Mouse (Mus musculus): ENCODE results near the gene Pilrb2. TPM values are rescaled to one million over a fixed set of nuclear protein-coding genes. Genes with fewer than 3 reads are reported as not detected.
"Not testable (repeated sequence)": the region's sequence is repeated elsewhere in the genome, so short reads cannot be mapped to it uniquely, and the experiment has no call there.

Pilrb2 gene
- total RNA-seq, 2 experiments from 2014 or later, result not detected

DNA sequence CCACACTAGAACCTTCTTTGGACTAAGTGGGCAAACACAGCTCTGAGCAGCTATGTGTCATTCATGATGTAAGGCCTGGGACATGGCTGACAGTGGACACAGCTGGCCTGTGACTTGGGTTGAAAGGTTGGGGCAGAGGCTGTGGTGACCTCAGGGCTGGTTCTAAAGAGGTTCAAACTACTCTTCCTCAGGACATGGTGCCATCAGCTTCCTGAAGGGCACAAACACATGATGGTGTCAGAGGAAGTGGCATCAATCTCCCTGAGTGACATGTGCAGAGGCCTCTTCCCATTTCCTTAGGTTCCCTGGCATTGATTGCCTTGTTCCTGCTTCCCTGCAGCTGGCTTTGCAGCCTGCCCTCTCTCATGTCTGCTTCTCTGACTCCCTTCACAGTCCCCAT is 34.5 kb downstream of the Pilrb2 start:
- not testable (repeated sequence) for DNase-seq (ENCODE audit: low spot score in 2 of 2)

DNA sequence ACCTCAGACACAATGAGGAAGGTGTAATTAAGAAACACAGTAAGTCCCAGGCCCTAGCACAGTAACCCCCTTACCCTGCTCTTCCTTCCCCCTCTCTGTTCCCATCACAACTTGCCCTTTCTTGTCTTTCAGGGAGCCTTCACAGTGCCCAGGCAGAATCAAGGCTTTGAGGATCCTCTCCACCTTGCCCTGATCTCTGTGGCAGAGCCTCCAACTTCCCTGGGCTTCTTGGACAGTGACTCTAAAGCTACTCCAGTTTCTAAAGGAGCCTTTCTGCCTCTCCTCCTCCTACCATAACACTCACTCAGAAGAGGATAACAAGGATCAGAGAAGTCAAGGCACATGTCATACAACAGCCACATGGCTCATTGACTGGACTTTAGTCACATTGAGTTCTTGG is 35.0 kb downstream of the Pilrb2 start:
- no peak for DNase-seq (ENCODE audit: low spot score in 2 of 2)
- intact Hi-C loops (cut with DNase I), result no loop called here

More for the DNA sequence above, 34.5 kb downstream of the Pilrb2 start:
- intact Hi-C loops (cut with DNase I), result not testable (repeated sequence)

DNA sequence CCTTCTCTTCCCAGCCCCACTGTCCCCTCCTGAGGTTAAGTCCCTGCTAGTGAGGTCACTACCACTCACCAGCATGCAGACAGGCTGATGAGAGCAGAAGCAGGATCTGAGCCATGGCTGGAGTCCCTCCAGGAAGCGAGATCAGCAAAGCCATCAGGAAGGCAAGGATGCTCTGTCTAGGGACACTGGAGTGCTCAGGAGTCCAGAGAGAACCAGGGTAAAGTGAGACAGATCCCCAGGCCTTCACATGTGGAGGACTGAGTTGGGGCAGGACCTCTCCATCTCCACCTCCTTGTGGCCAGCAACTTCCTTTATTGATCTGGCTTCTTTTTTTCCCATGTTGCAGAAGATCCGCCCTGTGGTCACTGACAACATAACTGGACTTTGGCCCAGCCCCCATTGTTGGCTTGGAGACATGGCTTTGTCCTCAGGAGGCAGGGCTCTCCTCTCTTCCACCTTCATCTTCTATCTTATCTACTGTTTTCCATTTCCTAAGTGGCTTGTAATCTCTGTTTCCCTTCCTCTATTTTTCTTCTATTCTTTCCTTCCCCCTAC is 35.6 kb downstream of the Pilrb2 start, which contains the start of gene Pilra:
Pilra (minus strand) TSS at position 316 of the 555 bp plus-strand sequence.
- DNase-seq (ENCODE audit: low spot score in 2 of 2); intact Hi-C loops (cut with DNase I): not testable (repeated sequence)

DNA sequence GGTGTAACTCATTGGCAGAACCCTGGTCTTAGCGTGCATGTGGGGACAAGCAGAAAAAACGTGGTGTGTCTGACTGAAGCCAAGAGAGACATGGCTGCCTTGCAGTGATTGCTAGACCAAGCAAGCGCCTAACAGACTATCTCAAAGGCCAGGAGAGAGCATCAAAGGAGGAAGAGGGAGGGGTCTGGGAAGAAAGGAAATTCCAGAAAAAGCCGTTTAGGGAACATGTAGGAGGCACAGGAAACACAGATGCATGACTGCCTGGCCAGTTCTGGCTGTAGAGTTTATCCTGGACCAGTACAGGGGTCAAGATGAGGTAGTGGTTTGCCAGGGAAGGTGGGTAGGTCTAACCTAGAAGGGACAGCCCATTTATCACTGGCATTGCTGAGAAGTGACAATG is 38.1 kb downstream of the Pilrb2 start:
- DNase-seq (ENCODE audit: low spot score in 2 of 2), result no peak
- intact Hi-C loops (cut with DNase I), result no loop called here

DNA sequence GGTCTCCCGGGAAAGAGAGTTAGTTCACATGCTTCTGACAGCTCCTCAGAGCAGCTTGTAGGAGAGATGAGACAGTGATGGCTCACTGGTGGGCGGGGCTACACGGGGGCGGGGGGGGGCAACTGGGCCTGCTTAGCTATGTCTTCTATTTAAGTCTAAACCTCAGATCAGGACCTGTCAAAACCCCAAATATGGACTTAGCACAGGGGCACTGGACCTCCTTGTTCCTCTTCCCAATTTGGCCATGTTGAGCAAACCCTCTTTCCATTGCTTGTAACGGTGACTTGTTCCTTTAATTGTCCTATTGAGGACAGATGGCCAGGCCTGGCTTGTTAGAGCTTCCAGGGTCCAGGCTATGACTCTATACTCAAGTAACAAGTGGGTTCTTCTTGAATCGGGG is 40.1 kb downstream of the Pilrb2 start:
- intact Hi-C loops (cut with DNase I), result no loop called here
- no peak for DNase-seq (ENCODE audit: low spot score in 2 of 2)

DNA sequence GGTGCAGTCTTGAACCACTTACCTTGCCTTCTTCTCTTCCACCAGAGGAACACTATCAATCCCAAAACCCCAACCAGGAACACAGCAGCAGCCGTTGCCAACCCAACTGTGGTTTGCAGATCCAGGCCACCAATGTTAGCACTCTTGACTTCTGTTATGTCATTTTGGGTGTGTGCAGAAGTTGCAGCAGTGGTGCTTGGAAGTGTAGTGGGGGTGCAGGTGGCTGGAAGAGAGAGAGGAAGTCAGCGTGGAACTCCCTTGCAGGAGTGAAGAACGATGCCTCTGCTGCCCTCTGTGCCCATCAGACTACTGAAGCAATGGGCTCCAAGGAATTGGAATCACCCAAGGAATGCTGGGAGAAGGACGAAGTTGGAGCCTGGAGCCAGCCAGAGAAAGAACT is 40.5 kb downstream of the Pilrb2 start:
- no peak for DNase-seq (ENCODE audit: low spot score in 2 of 2)
- intact Hi-C loops (cut with DNase I), result no loop called here

DNA sequence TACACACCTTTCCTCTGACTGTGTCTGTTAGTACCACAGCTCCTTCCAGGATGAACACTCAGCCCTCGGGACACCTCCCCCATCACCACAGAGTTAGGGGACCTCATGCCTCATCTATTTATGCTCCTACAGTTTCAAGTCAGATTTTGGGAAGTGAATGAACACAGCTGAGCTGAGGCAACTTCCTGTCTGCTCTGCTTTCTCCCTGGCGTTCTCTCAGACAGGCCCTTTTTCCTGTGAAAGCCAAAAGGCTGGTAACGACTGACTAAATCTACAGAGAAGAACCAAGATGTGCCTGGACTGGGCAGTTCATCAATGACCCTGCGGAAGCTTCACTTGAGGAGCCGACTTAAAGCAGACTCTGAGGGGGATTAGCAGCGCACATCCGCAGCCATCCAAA is 41.4 kb downstream of the Pilrb2 start:
- DNase-seq (ENCODE audit: low spot score in 2 of 2), result no peak
- intact Hi-C loops (cut with DNase I), result no loop called here

DNA sequence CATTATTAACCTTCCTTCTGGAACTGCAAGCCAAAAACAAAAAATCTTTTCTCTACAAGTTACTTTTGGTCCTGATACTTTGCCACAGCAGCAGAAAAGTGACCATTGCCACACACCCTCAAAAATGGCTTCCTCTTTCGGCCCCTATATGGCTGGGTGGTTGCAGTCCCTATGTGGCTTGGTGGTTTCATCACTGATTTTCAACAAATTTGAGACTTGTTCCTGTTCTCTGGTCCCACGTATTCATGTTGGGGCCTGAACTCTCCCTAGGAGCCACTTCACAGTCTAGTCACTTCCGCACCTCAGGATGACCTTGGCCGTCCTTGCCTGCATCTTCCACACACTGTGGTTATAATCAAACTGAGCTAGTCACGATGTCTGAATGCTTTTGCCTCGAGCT is 42.9 kb downstream of the Pilrb2 start:
- DNase-seq (ENCODE audit: low spot score in 2 of 2), result no peak
- intact Hi-C loops (cut with DNase I), result no loop called here

DNA sequence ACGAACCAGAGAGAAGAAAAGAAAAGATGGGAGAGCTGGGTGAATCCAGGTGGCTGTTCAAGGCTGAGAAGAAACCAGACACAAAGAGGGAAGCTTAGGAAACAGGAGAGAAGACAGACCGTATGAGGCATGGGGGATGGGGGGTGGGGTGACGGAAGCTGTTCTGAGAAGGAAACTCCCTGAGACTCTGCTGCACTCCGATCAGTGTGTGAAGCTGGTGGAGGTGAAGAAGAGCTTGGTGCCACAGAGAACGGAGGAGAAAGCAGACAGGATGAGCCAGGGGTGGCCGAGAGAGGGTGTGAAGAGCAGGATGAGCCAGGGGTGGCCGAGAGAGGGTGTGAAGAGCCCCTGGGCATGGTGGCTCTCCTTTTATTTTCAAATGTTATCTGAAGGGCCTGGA is 45.2 kb downstream of the Pilrb2 start:
- no peak for DNase-seq (ENCODE audit: low spot score in 2 of 2)
- intact Hi-C loops (cut with DNase I), result no loop called here

DNA sequence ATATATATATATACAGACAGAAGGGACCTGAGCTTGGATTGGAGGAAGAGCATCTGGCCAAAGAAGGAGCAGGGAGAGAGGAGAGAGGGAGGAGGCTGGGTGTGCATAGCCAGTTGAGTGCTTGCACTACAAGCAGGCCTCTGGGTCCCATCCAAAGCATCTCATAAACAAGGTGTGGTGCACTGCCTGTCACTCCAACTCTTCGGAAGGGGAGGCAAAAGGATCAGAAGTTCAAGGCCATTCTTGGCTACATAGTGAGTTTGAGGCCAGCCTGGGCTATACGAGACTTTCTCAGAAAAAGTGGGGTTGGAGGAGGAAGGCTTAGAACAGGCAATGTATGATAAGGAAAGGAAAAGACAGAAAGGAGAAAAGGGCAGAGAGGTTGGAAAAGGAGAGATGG is 45.6 kb downstream of the Pilrb2 start:
- no peak for DNase-seq (ENCODE audit: low spot score in 2 of 2)
- intact Hi-C loops (cut with DNase I), result no loop called here

DNA sequence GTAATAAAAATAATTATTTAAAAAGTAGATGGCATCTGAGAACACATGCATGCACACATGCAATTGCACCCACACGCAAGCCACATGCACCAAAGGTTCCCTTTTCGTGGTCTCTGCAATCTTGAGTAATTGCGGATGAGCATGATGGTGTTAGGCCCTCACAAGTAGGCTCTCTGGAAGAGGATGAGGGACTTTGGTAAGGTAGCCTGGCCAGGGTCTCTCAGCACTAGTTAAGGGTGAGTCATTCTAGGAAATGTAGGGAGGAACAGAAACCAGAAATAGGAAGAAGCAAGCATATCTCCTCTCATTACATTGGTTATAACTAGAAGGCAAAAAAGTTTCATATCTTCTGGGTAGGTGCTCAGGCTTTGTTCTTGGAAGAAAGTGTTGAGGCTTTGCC is 46.6 kb downstream of the Pilrb2 start:
- intact Hi-C loops (cut with DNase I), result no loop called here
- DNase-seq (ENCODE audit: low spot score in 2 of 2), result no peak

DNA sequence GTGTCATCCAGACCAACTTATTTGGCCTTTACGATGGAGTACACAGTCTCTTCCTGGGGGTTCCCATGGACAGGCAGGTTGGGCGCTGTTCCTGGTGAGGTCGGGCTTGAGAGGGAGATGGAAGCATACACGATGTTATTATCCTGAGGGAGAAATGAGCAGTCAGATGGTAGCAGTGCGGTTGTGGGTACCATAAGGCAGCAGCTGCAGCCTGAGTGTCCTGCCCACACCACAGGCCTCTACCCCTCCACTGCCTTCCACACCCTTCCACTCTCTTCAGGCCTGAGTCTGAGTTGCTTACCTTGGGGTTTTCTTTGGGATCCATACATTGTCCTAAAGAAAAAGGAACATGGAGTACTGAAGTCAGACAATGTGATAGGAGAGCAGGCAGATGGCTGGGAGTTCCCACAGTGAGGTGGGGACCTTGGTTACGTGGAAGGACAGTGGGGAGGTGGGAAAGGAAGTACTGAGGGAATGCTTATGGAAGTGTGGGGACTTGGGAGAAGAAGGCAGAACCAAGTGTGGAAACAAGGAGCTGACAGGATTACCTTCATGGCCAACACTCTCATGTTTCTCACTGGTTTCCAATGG is 48.1 kb downstream of the Pilrb2 start:
- DNase-seq (ENCODE audit: low spot score in 2 of 2), result no peak
- intact Hi-C loops (cut with DNase I), result no loop called here

DNA sequence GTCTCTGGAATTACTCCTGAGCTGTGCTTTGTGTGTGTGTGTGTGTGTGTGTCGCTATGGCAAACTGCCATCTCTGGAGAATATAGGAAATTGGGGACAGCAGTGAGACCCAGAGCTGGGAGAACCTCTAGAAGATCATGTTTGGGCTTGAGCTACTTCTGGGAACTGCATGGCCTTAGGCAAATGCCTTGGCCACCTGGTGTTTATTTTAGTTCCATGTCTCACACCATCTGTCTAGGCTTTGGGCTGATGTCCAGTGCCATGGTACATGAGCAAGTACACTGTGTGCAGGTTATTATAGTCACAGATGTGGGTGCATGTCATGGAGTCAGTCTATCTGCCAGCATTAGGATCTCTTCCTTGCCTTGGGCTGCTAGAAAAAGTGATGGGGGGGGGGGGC is 49.0 kb downstream of the Pilrb2 start:
- intact Hi-C loops (cut with DNase I), result no loop called here
- no peak for DNase-seq (ENCODE audit: low spot score in 2 of 2)

DNA sequence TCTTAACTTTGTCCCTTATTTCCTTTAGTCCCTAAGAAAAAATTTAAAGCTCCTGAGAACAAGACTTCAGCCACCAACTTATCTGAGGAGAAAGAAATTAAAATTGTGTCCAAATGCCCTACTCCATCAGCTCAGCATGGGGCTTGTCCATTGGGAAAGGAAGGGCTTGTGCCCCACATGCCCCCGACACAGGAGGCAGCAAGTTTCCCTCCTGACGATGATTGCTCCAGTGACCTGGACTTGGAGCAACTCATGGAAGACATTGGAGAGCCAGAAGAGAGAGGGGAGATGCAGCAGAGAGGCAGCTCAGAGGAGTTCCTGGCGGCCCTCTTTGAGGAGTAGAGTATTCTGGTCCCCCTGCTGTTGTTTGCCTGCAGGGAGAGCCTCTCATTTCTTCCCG is 49.5 kb downstream of the Pilrb2 start:
- intact Hi-C loops (cut with DNase I), result no loop called here
- no peak for DNase-seq (ENCODE audit: low spot score in 2 of 2)

DNA sequence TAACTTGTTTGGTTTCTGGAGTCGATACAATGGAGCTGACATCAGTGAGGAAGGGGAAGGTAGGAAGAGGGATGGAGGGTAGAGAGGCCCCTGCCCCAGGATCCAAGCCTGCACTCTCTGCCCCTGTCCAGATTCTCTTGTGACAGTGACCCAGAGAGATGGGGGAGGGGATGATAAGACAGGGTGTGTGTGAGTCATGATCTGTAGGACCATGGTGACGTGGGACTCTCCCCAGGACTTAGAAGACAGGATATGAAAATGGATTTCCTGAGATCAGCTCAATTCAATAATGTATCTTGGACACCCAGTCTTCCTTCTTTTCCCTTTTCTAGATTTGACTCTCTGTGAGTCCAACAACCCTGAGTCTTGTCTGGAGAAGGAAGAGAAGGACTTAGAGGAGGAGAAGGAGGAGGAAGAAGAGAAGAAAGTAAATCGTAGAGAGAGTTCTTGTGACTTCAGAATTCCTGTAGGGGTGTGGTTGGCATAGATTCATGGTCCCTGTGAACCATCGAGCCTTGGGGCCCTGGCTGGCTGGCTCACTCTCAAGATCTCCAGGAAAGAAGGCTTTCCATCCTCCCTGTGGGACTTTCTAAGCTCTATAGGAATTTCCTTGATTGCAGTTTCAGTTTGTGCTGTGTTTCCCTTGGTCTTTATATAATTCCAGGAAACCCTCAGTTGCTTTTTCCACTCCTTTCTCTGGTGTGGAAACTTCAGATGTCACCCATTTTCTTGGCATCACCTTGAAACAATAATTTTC is 54.0 kb downstream of the Pilrb2 start:
- no peak for DNase-seq (ENCODE audit: low spot score in 2 of 2)
- intact Hi-C loops (cut with DNase I), result no loop called here

Other genes with a start within 250 kb of the Pilrb2 start
- gene Fbxo24, start 242.8 kb downstream of the Pilrb2 start, total RNA-seq (2021), result under 1 TPM in 1 of 2 experiments, not detected in 1; 0.15 TPM
- 10 to 100 TPM in 1 of 2 experiments, 1 to 10 TPM in 1; 7.1 to 13.7 TPM for gene Lrch4, start 242.7 kb downstream of the Pilrb2 start, total RNA-seq (2021)
- 10 to 100 TPM in 1 of 2 experiments, 1 to 10 TPM in 1; 8.8 to 10.6 TPM for gene Gm20605, start 242.6 kb downstream of the Pilrb2 start, total RNA-seq (2021)
- 1 to 10 TPM; 1.7 to 4.7 TPM for gene Sap25, start 230.5 kb downstream of the Pilrb2 start, total RNA-seq (2021)
- under 1 TPM in 1 of 2 experiments, not detected in 1; 0.27 TPM for gene Irs3, start 226.1 kb downstream of the Pilrb2 start, total RNA-seq (2021)
- gene Agfg2, start 187.1 kb downstream of the Pilrb2 start, total RNA-seq (2021), result 10 to 100 TPM; 38.7 to 40.8 TPM
- gene Nyap1, start 130.2 kb downstream of the Pilrb2 start, total RNA-seq (2021), result 10 to 100 TPM; 78.5 to 83.4 TPM
- gene Tsc22d4, start 126.1 kb downstream of the Pilrb2 start, total RNA-seq (2021), result 100 to 1,000 TPM; 169 to 181 TPM
- 10 to 100 TPM; 26.0 to 29.2 TPM for gene Ppp1r35, start 93.0 kb downstream of the Pilrb2 start, total RNA-seq (2021)
- gene Mepce, start 84.2 kb downstream of the Pilrb2 start, total RNA-seq (2021), result 10 to 100 TPM; 29.2 to 30.2 TPM
- gene Zcwpw1, start 84.0 kb downstream of the Pilrb2 start, total RNA-seq (2021), result 1 to 10 TPM; 4.4 to 7.4 TPM
- under 1 TPM; 0.53 to 0.72 TPM for gene Pilra, start 35.5 kb downstream of the Pilrb2 start, total RNA-seq (2021)
- not detected for gene Pilrb1, start 13.7 kb downstream of the Pilrb2 start, total RNA-seq (2021)
- gene Cyp3a13, start 49.8 kb upstream of the Pilrb2 start, total RNA-seq (2021), result under 1 TPM in 1 of 2 experiments, not detected in 1; 0.15 TPM
- 10 to 100 TPM; 12.4 to 14.7 TPM for gene Gjc3, start 91.3 kb upstream of the Pilrb2 start, total RNA-seq (2021)
- not detected for gene Azgp1, start 109.7 kb upstream of the Pilrb2 start, total RNA-seq (2021)
- not detected for gene Smok3a, start 149.4 kb upstream of the Pilrb2 start, total RNA-seq (2021)
- gene Smok3b, start 149.6 kb upstream of the Pilrb2 start, total RNA-seq (2021), result not detected
- gene Smok3c, start 181.4 kb upstream of the Pilrb2 start, total RNA-seq (2021), result not detected
- 10 to 100 TPM; 39.2 to 40.4 TPM for gene Zkscan1, start 213.3 kb upstream of the Pilrb2 start, total RNA-seq (2021)
- gene Zscan21, start 245.1 kb upstream of the Pilrb2 start, total RNA-seq (2021), result 10 to 100 TPM; 16.1 to 16.4 TPM